Mouse (Mus musculus) embryo, embryonic 11 days (tissue): ENCODE data around the gene Dll1.

Source experiments
- DNase-seq: peaks from one replicate; pipeline ENCODE4 v3.0.0-alpha.2; 2015

Dll1 gene

DNA sequence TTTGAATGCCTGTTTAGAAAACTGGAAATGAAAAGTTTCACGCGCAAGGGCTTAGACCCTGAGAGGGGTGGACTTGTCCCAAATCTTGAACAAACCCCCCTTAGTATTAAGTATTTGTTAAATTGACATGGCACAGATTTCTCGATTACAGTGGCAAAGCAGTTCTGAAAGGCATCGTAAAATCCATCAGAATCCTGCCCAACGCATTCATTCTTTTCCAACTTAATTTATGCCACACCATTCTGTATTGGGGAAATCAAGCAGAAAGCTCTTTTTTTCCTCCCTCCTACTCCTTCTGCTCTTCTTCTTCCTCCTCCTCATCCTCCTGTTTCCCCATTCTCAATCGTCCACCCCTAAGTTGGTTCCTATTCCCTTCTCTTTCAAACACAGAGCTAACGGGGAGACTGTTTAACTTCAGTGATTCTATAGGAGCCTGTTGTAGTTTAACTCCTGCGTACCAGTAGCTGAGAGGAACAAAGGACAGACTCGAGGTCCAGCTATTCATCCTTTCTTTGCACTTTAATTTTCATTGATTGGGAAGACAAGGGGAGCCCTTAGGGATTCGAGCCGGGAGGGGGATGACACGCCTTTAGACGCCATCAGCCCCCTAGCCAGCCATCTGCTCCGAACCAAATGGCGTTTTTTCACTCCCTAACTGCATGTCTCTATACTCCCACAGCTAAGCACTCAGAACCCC is 1.9 kb upstream of the Dll1 start:
- DNase-seq: peak; percentile 68

DNA sequence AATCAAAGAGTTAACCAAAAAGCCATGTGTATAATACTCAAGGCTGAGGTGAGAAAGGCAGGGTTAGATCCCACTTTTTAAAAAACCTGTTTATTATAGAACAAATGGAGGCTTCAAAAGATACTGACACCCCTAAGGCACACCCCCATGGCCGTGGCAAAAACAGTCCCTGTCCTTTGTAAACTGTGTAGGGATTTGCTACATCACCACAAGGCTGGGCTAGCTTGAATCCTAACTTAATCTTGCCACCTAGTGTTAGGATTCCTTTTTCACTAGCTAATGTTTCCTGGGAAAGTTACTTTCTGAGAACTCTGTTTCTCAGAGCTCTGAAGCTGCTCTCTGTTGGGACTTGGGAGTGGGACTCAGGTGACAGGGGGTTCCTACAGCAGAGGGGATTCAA is 1.2 kb upstream of the Dll1 start:
- DNase-seq: peak; percentile 75

DNA sequence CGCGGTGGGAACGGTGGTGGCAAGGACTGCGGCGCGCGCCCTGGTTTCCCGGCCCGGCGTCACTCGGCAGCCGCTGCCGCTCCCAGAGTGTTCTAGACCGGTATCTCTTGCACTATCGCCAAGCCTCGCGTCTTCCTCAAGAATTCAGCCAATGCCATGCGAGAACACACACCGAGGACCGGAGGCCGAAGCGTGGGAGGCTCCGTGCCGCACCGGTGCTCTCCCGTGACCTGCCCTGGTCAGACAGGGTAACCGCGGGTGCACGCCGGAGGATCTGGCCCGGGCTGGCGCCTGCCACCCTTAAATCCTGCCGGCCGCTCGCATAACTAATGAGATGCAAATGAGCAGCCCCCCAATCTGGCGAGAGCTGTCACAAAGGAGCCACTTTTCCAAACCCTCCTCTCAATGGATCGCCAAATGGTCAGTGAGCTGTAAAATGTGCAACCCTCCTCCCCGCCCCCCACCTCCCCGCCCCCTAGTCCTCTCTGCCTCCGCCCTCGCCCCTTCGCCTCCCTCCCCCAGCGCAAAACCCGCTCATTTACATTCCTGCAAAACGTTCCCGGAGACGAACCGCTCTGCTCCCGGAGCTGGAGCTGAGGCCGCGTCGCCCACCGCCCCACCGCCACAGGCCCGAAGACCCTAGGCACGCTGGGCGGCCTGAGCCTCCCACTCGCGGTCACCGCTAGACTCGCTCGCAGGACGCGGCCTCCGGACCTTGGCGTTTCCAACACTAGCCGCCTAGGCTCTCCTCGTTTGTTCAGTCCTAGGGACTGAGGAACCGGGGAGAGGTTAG is 775 bp downstream of the Dll1 start:
- DNase-seq: peak; percentile 85

DNA sequence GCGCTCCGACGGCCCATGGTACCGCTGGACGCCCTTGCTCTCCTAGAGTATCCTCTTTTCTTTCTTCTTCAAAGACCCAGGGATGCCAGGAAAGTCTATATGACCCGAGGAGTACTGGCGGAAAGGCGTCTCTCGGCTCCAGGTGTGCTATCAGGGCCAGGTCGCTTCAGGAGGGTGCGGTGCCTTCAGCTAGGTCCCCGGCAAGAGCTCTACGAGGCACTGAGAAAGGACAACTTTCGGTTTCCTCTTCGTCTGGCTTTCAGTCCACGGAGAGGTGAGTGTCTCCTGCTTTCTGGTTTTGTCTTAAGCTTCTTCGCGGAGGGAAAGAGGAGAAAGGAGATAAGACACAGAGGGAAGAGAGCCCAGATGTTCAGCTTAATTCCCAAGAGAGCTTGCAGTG is 1.4 kb downstream of the Dll1 start:
- DNase-seq: no peak

DNA sequence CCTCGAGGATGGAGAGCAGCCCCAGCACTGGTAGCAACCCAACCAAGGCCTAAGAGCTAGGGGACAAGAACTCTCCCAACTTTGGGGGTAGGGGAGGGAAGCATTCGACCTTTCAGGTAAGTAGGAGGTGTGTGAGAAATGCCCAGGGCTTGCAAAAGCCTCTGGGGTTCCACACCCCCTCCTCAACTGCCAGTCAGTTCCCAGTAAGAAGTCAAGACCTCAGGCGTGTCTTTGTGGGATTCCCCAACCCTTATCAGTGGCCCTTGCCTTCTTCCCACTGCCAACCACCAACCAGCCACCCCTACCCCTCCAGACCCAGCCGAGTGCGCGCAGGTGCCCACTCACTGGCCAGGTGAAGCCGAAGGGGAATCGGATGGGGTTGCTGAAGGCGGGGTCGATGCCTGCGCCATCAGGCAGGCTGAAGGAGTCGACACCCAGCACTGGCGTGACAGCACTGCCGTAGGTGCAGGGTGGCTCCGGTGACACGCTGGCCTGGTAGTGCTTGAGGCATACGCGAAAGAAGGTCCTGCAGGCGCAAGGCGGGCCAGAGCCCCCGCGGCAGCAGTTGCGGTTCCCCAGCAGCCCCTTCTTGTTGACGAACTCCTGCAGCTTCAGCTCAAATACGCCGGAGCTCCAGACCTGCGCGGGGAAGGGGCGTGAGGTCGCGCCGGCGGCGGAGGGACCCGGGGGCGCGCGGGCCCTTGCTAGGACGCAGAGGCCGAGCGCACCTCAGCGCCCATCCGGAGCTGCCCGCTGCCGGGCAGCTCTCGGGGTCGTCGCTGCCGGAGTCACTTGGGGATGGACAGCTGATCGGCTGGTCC is 2.1 kb downstream of the Dll1 start:
- peak; percentile 44 for DNase-seq

DNA sequence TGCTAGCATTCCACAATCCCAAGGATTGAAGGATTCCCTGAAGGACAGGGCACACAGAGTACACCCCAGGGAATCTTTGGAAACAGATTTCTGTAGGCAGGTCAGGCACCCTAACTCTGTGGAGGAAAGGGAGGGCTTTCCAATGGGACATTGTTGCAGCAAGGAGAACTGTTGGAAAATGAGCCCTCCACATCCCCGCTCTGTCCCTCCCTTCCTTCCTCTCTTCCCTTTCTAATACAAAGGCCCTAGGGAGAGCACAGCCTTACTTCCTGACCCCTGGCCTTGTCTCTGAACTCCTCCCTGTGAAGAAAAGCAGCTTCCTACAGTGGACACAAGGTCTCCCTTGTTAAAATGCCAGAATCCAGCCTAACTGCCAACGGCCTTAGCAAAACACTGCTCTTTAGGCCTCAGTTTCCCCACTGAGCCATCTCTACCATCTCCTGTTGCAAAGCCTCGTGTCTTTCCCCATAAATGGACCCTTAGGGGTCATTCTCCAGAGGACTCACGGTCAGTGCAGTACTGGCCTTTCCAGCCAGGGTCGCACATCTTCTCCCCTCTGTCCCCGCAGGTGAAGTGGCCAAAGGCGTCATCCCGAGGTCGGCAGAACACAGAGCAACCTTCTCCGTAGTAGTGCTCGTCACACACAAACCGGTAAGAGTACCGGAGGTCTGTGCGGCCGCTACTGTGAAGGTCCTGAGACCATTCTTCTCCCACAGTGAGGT is 3.6 kb downstream of the Dll1 start:
- DNase-seq: no peak

DNA sequence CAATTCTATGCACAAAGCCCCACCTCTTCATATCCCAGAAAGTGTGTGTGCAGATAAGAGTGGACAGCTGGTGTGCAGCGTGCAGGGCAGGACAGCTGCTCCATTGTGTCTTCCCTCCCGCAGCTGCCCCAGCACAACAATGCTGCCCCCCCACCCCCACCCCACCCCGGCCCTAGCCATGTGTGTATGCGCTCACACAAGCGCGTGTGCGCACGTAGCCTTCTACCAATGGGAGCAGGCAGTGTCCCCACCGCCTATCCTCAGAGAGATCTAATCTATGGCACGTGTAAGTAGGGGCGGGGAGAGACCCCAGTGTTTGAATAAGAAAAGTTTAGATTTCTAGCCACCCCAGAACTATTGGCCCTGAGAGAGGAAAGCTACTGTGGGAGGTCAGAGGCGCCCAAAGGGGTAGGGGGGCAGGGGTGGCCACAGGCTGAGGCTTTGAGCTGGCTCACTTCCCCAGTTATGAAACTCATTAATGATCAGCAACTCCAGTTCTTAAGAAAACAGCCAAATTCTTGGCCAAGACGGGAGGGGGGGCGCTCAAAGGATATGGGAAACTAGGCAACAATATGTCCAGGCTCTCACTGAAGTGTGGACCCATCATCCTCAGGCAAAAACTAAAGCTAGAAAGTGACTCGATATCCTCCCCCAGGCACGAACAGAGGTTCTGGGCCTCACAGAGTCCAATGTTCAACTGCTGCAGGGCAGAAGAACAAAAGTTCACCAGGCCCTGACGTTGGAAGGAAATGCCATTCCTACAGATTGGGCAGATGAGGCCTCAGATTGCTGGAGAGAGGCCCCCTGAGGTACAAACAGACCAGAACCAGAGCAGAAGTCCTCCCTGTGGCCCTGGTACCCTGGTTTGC is 4.5 kb downstream of the Dll1 start:
- peak; percentile 70 for DNase-seq

DNA sequence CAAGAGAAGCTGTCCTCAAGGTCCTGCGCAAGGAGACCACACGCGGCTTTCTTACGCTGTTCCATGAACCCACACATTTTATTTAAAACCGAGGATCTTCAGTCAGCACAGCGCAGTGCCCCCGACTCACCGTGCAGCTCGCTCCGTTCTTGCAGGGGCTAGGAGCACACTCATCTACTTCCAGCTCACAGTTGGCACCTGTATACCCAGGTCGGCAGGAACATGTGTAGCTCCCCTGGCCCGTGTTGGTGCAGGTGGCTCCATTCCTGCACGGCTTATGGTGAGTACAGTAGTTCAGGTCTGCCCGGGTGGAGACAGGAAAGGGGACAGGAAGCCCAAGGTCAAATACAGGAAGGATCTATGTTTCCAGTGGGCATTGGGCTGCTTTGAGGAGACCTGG is 6.3 kb downstream of the Dll1 start:
- no peak for DNase-seq

DNA sequence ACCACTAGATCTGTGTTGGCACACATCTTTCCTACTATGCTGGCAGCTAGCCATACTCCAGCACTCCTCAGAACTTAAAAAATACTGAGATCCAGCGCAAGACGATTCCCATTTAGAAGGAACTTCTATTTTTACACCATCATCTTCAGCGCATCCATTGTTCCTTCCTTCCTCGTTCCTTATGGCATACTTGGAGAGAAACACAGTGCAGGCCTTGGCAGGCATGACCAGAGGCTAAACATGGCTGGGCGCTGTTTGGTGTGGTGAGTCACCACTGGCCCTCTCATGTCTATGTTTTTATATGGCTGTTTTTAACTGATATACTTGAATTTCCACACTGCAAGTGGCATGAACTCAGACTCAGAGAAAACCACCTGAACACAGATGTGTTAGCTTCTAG is 11.0 kb downstream of the Dll1 start:
- DNase-seq: no peak

DNA sequence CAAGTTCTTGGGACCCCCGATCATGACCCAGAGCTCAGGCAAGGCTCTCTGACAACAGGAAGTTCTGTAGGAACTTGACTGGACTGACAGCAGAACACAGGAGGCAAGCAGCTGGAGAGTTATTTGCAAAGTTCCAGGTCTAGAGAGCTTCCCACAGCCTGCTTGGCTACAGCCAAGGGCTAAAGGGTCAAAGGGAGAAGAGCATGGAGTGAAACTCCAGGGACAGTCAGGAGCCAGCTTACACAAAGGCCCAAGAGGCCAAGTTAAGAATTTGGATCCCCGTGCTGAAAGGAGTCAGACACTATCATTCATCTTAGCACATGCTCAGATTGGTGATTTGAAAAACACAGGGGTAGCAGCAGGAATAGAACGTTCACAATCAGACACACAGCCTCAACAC is 13.0 kb downstream of the Dll1 start:
- no peak for DNase-seq

DNA sequence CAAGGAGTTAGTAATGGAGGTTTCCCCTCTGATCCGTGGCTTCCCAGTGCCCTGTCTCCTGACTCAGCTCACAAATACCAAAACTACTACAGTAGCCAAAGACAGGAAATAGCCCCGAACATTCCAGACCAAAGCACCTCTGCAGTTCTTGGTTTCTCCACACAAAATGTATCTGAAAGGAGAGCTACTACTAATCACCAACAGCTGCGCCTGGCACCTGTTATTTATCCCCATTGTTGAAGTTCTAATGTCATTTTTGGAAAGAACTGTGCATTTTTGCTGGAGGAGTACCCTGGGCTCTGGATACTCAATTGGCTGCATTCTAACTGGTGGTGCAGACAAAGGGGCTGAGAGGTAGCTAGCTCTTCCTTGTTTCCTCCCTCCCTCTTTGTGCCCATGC is 19.6 kb downstream of the Dll1 start:
- no peak for DNase-seq

DNA sequence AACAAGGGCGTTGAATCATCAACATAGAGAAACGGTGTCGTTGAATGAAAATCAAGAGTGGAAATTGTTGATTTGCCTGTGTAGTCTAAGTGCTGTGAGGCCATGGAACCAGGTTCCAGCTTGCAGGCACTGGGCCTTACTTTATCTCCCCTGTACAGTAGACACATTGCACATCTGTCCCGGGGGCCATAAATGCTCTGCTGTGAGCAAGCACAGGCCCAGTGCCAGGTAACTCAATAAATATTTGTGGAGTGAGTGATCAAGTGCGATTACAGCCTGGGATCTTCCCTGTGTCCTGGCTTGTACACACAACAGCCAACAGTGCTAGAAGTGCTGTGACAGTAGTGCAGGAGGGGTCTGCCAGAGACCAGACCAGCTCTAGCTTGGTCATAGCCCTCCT is 20.1 kb downstream of the Dll1 start:
- no peak for DNase-seq

DNA sequence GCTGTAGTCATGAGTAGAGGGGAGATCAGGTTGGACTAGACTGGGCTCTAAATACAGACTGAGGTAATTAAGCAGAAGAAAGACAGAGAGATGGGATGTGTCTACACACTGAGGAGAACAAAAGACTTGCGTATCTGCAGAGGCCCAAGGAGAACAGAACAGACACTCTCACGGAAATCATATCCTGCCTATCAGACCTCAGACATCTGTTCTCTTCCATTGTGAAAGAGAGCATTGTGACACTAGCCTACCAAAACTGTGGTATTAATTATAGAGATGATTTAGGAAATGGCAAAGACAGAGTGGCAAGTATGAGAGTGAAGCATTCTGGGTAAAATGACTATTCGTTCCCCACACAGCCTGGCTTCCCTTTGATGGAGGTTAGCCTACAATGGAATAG is 21.6 kb downstream of the Dll1 start:
- DNase-seq: no peak

DNA sequence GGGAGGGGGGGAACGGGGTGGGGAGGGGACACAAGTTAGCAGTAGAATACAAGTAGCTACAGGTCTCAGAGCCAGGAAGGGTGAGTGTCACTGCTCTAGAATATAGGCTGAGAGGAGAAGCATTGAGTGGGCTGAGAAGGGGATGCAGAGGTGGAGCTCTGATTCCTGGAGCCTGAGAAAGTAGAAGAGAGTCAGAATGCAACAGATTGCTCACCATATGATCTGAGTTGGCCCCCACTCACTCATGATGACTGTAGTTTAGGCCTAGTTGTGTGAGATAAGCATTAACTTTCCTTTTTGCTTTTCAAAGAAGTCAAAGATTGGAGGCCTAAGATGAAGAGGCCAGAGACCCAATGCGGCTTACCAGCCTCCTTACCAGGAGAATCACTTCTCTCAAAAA is 22.7 kb downstream of the Dll1 start:
- DNase-seq: no peak

DNA sequence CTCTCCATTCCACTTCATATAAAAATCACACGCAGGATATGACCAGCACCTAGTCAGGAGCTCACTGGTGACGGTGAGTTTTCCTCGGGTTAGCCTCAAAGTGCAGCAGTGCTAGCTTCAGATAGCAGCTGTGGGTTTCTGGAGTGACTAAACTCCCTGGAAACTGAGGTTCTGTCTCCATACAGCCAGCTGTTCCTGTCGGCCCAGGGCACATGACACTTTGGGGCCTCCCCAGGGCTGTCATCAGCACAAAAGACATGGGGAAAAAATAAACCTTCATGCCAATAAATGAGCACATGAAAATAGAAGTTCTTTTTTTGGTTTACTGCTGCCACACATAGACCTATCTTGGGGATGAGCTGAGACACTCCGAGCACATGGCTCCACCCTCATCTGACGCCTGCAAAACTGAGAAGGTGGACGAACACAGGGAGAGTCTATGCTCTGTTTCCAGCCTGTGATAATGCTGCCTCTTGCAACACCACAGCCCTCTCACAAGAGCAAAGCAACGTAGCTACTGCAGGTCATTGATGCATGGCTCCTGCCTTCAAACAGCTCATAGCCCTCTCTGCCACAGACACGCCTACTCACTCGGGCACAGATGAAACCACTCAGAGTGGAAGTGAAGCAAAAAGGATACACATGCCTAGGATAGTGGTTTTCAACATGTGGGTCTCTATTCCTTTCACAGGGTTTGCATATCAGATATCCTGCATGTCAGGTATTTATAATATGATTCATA is 23.6 kb downstream of the Dll1 start:
- DNase-seq: no peak

DNA sequence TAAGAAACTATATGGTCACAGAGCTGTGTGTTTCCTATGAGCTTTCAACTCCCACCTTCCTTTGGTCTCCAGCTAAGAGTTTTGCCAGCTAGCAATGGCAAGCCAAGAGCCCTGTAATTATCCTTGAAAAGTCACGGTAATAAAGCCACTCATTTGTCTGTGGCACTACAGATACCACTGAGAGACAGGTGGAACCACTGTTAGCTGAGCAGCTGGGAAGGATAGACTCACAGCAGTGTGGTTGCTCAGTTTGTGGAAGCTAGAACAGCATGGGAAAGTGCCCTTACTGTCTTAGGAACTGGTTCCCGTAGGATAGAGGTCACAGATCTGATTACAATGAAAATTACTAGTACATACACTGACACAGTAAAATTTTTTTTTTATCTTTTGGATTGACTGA is 26.5 kb downstream of the Dll1 start:
- no peak for DNase-seq

DNA sequence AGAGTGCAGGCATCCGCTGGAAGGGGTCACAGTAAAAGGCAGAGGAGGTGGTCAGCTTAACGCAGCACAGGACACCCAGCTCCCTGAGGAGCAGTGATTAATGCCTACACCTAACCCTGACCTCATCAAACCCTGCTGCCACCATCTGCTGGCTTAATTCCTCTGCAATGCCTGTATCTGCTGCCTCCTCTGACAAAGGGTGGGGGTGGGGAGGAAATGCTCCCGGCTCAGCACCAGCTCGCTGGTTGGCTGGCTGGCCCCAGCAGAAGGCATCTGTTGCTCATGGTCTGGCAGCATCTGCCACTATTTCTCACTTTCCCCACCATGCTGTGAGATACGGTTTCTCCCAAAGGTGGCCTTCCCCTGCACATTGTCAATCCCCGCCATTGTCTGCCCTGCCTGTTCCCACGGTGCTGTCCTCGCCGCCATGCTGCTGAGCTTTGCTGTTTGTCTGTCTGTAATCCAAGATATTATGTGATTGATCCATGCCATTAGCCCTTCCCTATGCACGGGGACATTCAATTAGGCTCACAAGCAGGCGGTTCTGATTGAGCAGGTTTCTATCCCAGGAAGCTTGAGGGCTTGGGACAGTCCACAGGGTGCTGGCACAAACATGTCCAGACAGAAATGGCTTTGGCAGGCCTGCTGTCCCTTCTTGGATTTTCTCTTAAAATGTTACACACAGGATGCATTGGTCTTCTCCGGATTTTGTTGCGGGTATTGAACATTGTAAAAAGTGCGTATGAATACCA is 33.4 kb downstream of the Dll1 start:
- peak; percentile 80 for DNase-seq

DNA sequence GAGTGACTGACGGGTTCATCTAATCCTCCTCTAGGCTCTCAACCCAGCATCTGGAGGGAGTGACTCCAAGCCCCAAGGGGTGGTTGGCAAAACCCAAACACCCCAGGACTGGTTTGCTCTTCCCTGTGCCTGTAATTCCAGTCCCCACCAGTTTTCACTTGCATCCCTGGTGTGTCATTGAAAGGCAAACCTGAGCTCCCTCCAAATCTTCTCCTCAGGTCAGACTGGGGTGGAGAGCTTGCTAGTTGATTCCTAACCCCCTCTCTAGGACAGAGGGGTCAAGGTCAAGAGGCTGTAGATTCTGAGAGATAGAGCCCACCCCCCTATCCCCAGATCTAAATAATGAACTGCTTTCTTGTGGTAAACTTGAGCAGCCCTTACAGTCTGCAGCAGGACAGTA is 38.8 kb downstream of the Dll1 start:
- DNase-seq: no peak

DNA sequence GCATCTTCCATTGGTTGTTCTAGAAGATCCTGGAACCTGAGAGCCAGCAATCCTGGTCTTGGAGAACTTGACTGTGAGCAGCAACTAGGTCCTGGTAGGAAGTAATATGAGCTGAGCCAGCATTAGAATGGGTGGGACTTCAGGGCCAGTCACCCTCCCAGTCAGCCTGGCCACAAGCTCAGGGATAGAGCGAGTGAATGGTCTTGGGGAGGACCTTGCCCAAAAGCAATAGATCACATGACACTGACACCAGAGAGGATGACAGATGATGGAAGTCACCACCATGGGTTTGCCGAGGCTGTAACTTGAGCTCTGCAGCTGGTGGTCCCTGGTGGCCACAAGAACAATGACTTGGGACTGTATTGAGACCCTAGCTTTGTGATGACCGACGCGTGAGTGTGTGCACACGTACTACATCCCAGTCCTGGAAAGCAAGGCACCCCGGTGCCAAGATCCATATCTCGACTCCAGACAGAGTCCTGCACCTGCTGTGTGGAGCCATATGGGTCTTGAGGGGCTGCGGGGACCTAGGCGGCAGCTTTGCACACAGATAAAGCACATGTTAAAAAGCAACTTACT is 46.8 kb downstream of the Dll1 start:
- DNase-seq: no peak

DNA sequence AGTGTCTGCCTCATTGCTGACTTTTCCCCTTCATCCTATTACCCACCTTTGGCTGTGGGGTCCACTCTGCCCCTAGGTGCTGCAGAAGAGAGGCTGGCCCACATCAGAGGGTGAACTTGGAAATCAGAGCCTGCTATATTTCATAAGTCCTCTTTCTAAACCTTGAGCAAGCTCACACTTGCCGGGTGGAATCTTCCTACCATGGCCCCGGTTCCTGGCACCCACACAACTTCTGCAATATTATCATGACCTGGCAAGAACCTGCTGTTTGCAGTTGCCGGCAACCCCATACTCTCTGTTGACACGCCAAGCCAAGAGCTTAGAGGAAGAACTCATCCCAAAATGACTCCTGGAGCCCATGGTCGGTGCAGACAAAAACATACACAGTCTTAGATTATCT is 49.6 kb downstream of the Dll1 start:
- DNase-seq: no peak
